Mouse (Mus musculus) E14TG2a.4 (cell line): Measurements from ENCODE around the gene Gpc6.

Source experiments
- CTCF ChIP-seq: conservative IDR thresholded peaks from 2 replicates; pipeline ENCODE4 v1.5.1; 2014; ENCODE audit warnings: low read length
- NANOG ChIP-seq: IDR thresholded peaks from 2 replicates; pipeline ENCODE4 v1.6.1; 2014; ENCODE audit warnings: borderline replicate concordance, low read length, mixed read lengths
- POU5F1 ChIP-seq: IDR thresholded peaks from 2 replicates; pipeline ENCODE4 v1.6.1; 2014; ENCODE audit warnings: low read length, borderline replicate concordance

DNA sequence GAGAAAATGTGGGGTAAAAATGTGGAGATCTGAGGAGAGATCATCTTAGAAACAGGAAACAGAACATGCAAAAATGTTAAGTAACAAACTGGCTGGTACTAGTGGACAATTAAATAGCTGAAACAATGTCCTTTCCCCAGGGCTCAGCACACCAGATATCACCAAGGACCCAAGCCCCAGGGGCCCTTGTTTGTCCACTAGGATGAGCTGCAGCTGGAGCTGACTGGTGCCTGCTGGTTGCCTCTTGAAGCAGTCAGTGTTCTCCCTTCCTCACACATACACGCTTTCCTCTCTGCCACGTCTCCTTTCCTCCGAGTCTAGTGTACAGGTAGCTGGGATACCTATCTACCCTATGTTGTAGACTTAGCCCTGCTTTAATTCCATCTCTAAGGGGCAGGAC is 320.5 kb downstream of the Gpc6 start:
- TF ChIP-seq CTCF (no peak), NANOG (no peak), POU5F1 (no peak)
